Mouse (Mus musculus): ENCODE data around the gene Rnd1. TPM values are rescaled to one million over a fixed set of nuclear protein-coding genes. Genes with fewer than 3 reads are reported as not detected.

Rnd1 gene
- 1 to 10 TPM in 3 of 4 experiments, under 1 TPM in 1; 1.00 to 2.1 (median 1.2) TPM for total RNA-seq (2022)

DNA sequence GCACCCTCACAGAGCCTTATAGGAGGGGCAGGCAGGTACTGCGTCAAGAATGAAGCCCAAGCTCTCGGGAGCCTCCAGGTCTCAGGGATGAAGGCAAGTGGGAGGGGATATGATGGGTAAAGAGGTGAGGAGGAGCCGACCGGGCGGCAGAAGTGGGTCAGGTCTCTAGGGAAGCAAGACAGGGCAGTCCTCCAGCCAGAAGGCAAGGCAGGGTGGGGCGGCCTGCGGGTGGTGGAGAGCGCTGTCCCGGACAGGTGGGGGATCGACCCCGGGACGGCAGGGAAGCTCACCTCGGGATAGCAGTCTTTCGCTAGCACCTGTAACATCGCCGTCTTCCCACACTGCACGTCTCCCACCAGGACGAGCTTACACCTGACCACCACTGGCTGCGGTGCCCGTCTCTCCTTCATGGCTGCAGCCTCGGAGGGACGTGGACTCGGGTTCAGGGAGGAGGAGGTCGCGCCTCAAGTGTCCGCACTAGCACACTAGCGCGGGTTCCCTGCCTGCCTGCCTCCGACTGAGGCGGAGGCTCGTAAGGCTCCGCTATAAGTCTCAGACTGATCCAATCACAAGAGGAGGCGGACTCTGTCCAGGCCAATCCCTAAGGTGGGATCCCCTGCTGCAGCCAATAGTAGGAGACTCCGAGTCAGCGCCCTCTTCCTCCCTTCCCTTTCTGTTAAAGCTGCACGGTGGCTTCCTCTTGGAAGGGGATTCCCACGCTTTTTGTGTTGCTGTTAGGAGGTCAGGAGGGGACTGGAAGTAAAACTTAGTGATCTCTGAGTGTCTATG is at the start of gene Rnd1:
TSS of gene Rnd1 (minus strand) at position 522 of the 789 bp plus-strand sequence.
- DNase-seq (ENCODE audit: low spot score): peak; percentile 94

DNA sequence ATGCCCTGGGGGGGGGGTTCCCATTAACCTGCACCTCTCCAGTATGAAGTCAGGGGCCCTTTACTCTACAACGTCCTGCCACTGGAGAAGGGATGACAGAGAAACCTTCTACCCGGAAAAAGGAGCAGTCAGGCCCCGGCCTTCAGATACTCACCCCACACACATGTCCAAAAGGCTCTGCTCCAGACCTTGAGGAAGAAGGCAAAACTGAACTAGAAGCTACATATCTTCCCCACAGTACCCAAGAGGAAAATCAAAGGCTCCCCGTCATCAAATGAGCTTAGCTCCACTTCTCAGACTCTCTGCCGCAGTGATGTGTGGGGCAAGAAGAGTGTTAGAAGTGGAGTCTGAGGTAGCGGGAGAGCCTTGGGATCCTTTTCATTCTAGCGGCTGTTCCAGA is 49.5 kb upstream of the Rnd1 start:
- DNase-seq (ENCODE audit: low spot score): no peak

DNA sequence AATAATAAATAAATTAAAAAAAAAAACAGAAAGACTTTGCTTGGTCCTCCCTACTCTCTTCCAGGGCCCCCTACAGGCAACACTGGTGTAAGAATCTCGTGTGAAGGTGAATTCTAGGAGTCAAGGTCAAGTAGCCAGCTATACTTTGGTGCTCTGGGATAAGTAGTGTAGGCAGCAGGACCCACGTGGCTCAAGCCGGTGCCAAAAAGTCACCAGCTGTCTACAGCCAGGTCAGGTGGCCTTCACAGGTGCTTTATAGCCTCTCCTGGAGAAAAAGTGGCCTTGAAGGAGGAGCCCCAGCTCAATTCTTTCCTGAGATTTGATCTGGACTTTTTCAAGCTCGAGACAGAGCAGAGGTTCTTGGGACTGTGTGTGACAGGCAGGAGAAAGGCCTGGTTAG is 48.8 kb upstream of the Rnd1 start:
- DNase-seq (ENCODE audit: low spot score): no peak

DNA sequence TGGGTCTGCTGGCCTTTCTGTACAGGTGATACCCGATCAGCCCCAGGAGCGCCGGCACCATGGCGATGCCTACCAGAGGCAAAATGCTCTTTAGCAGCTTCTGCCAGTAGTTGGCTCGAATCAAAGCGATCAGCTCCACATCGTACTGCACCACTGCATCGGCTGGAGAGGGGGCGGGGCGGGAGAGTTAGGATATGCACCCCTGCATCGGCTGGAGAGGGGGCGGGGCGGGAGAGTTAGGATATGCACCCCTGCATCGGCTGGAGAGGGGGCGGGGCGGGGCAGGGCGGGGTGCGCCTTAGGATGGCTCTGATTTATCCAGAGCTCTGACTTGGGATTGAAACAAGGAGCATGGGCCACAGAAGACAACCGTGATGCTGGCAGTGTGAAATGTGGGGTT is 47.2 kb upstream of the Rnd1 start:
- no peak for DNase-seq (ENCODE audit: low spot score)

DNA sequence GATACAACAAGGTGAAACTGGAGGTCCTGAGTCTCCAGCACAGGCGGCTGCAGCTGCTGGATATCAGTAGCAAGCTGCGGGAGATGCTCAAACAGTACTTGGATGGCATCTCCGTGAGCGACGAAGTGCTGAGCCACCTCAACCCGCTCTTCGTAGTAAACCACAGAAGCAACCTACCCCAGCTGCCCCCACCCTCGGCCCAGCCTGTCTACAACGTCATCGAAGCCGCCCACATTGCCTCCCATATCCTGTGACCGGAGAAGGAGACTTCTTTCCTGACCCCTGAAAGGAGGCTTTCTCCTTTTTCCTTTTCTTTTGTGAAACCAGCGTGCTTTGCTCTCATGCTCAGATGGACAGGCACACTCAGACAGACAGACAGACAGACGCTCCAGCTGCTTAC is 45.6 kb upstream of the Rnd1 start:
- DNase-seq (ENCODE audit: low spot score): no peak

DNA sequence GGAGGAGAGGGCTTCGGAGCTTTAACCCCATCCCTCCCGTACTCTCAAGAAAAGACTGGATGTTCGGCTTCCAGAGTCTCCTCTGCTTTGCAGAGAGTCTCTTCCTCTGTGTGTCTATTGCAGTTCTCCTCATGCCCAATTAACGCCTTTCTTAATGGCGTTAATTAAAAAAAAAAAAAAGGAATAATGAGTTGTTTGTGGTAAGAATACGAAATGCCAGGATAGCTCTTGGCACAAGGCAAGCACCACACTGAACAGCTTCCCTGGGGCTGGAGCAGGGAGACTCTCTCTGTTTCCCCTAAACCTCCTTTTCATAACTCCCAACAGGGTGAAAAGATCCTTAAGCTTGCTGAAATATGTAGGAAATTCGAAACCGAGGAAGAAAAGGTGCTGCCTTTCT is 44.9 kb upstream of the Rnd1 start:
- DNase-seq (ENCODE audit: low spot score): no peak

DNA sequence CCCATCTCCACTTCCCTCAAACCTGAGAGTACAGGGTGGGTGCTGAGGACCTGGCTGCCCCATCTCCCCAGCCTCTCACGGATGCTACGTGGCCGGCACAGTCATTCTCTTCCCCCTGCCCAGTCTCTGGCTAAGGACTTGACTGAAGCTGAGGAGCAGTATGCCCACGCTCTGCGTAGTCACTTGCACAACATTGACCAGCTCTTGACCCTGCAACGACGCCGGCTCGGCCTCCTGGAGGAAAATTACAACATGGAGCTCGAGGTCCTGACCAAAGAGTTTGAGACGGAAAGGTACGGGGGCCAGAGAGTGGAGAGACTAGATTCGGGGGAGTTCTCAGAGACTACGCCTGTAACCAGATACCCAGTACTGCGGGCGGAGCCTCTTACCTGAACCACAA is 40.0 kb upstream of the Rnd1 start:
- no peak for DNase-seq (ENCODE audit: low spot score)

DNA sequence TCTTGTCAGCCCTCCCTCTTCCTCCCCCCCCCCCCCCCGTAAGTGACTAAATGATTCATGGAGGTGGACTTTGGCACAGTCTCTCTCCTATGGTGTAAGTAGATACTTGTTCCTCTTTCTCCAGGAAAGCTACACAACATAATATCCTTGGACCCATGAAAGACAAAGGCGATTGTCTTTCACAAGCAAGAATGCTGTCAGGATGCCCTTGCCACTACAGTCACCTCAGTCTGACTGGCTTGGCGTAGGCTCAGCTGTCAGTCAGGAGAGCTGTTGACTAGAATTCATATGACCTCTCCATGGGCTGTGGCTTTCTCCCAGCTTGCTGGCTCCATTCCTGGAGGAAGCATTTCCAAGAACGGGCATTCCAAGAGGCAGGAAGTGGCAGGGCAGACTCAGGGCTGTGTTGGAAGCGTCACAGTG is 37.0 kb upstream of the Rnd1 start:
- DNase-seq (ENCODE audit: low spot score): peak; percentile 58

DNA sequence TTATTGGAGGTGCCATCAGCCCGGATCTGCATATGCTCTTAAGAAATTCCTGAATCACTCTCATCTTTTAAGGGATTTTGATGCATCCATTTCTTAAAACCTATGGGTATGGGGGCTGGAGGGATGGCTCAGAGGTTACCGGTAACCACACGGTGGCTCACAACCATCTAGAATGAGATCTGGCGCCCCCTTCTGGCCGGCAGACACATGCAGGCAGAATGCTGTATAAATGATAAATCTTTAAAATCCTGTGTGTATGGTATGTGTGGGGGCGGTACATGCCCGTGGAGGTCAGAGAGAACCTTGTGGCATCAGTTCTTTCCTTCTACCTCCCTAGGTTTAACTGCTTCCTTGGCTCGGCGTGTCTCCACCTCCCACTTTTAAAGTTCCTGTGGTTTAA is 33.2 kb upstream of the Rnd1 start:
- no peak for DNase-seq (ENCODE audit: low spot score)

DNA sequence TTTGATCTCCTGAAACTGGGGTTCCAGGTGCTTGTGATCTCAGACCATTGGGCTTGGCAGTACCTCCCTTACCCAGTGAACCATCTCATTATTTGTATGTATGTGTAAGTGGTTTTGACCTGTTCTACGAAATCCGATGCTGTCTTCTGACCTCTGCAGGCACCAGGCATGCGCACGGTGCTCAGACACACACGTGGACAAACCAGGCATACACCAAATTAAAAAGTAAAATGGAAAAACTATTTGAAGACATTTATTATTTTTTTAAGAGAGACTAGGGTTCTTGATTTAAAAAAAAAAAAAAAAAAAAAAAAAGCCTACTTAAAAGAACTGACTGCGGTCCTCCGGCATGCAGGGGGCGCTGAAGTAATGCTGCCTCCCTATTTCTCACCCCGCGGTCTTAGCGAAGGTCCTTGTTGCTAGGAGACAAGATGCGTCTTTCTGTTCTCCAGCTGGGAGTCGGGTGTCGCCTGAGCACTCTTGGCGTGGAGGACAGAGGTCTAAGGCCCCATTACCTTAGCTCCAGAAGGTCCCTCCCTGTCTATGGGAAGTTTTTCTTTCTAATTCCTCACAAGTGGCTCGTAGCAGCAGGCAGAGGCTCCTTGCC is 30.6 kb upstream of the Rnd1 start, which contains the start of gene Ccdc65:
TSS of gene Ccdc65 (plus strand) at position 442 of the 607 bp plus-strand sequence.
- peak; percentile 84 for DNase-seq (ENCODE audit: low spot score)

DNA sequence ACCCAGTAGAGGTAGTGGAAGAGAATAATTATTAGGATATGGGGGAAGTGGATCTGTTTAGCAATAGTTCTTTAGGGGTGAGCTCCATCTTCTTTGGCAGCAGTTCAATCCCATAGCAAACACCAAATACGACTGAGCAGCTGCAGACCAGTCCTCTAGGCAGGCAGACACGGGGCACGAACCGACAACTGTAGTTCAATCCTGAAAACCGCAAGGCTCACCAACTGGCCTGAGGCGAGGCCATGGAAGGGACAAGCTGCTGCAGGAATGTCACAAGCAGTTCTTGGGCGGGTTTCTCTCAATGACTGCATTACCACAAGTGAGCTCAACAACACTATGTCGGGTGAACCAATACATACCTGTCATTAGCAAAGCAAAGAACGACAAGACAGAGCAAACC is 27.1 kb upstream of the Rnd1 start:
- no peak for DNase-seq (ENCODE audit: low spot score)

DNA sequence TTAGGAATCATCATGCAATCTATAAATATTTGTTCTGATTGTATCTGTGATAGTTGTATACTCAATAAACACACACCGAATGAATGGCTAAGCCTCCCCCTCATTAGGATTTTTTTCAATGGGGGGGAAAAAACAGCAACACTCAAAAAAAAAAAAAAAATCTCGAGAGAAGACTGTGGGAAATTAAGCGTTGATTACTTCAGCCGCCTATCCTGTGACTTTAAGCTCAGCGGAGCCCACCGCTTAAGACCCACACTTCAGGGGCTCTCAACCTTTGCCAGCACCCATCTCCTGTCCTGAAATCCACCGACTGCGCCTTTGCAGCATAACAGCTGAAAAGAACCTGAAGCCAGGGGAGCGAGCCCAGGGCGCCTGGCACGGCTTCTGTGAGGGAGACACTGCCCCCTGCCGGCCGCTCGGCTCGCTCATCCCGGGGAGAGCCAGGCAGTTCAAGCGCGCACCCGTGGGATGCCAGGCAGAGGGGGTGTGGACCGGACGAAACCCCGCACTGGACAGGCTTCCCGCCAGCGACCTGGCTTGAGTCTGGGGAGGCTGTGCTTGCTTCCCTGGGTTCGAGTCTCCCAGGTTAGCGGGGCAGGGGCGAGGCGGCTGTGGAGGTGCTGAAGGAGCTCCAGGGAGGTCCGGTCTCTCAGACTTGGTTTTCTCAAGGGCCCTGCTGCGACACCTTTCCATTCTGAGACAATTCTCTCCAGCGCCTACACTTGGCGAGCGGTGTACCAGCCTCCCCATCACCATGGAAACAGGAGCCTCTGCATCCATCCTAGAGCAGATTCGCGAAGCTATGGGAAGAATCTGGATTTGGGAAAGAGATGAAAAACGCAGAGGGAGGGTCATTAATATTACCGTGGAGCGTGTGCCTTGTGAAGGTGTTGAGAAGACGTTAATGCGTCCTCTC is 22.2 kb upstream of the Rnd1 start:
- DNase-seq (ENCODE audit: low spot score): peak; percentile 79

DNA sequence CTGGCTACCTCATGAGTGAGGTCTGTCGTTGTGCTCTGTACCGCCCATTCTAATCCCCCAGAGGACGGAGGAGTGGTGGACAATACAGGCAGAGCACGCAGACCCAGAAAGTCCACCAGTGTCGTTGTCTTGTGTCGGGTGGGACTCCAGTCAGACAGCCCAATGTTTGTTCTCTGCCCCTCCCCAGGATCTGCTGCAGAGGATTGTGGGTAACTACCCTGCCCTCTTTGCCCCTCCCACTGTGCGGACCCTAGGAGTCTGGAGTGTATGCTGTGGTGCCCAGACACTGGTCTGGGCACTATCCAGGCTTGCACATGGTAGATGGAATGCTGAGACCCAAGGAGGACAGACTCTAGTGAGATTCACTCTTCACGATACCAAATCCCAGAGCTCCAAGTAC is 19.0 kb upstream of the Rnd1 start:
- no peak for DNase-seq (ENCODE audit: low spot score)

DNA sequence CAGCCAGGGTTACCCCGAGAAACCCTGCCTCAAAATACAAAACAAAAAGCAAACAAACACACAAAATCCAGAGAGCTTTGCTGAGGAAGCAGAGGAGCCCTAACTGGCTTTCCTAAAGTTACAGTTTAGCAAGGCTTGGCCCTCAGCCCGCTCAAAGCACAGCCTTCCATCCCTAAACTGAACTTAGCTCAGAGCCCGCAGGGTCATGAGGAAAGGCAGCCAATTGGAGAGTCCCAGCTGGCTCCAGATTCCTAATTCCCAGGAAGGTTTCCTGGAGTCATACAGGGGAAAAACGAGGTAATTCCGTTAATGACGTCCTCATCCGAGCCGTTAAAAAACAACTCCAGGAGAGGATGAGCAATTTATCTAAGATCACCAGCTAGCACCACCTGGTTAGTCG is 18.5 kb upstream of the Rnd1 start:
- DNase-seq (ENCODE audit: low spot score): peak; percentile 36

DNA sequence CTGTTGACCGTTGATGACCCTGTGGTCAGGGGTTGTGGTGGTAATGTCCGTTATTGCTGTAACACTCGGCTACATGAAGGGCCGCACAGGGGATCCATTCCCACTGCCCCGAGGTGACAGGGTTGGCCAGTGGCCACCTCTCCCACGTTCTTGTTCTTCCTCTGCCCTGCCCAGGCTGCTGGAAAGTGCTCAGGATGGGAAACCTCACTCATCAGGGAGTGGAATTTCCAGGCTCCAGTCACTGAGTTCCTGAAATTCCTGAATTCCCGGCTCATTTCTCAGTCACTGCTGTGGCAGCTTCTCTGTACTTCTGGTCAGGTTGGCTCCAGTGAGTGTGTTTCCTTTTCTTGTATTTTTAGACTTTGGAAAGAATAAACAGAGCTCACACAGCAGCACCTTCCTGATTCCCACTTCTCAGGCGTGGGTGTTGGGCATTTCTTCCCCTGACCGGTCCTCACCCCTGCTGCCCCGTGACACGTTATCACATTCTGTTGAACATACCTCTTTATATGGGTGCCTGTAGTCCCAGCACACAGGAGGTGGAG is 15.0 kb upstream of the Rnd1 start:
- peak; percentile 54 for DNase-seq (ENCODE audit: low spot score)

DNA sequence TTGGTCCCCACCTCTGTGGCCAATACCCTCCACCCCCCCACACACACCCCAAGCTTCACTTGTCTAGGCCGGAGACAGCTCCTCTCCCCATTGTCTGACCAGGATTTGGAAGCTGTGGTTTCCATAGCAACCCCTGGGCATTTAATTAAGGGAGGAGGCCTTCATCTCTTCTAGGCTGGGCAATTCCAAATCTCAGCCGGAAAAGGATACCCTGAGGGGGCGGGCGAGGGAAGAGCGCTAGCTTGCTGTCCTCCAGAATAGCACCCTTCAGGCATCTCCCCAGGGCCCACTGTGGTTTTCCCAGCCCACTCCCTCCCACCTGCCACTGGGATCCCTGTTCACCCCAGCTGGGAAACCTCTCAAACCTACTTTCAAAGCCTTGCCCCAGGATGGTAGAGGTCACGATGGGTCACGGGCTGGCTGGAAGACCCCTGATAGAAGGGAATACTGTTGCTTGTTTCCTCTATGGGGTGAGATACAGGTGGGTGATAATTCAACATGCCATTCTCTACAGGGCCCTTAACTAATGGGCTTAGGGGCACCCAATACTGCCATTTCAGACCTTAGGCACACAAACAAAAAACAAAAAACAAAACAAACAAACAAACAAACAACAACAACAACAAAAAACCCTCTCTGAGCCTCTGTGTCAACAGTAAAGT is 14.4 kb upstream of the Rnd1 start:
- DNase-seq (ENCODE audit: low spot score): no peak

DNA sequence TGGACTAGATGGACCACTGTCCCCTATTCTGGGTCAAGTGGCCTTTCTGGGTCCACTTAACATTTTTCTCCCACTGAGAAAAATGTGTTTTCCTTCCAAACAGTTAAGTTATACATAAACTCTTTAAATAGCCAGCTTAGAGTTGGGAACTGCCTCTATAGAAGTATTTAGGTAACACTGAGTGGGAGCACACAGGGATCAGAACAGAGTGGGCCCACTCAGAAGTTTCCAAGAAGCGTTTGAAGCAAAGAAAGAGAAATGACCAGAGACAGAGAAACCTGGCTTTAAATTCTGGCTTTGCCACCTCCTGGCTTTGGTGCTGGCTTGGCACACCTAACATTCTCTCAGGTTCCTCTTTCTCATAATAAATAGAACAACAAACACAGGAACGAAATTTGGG is 12.4 kb upstream of the Rnd1 start:
- DNase-seq (ENCODE audit: low spot score): no peak

DNA sequence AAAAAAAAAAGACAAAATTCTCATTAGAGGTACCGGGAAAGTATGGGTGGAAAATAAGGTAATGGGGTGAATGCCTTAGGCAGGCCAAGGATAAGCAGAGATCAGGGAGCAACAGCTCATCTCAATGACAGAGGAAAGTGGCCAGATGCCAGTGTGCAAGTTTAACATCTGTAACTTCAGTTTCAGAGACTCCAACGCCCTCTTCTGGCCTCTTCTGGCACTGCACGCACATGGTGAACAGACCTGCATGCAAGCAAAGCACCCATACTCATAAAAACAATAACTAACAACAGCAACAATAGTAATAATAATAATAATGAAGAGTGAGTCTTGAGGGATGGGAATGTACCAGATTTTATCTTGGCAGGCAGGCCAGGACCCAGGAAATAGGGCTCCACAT is 8.7 kb upstream of the Rnd1 start:
- DNase-seq (ENCODE audit: low spot score): no peak

DNA sequence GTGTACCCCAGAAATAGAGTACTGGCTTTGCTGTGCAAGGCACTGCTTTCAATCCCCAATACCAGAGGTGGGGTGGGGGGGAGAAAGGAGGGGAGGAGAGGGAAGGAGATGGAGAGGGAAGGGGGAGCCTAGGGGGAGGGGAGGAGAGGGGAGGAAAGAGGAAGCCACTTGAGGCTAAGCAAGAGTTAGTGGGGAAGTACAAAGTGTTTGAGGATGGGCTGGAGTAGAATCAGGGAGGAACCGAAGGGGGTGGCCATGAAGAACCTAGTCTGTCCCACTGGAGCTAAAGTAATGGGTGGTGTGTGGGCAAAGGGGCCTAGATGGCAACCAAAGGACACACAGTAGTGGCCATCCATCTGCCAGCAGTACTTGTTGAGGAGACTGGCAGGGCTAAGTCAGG is 6.5 kb upstream of the Rnd1 start:
- no peak for DNase-seq (ENCODE audit: low spot score)

DNA sequence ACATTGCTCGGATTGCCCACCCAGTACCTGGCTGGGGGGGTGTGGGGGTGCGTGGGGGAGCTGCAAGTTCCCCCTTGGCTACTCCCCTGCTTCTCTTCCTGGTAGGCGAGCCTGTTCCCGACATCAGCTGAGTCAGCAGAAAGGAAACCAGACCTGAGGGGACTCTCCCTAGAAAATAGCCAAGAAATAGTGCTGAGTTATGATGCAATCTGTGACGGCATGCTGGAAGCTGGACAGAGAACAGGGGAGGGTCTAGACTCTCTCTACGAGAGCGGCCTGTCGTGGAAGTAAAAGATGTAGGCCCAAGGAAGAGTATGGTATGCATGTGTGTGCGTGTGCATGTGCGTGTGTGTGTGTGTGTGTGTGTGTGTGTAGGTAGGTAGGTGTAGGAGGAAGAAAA is 5.9 kb upstream of the Rnd1 start:
- no peak for DNase-seq (ENCODE audit: low spot score)

DNA sequence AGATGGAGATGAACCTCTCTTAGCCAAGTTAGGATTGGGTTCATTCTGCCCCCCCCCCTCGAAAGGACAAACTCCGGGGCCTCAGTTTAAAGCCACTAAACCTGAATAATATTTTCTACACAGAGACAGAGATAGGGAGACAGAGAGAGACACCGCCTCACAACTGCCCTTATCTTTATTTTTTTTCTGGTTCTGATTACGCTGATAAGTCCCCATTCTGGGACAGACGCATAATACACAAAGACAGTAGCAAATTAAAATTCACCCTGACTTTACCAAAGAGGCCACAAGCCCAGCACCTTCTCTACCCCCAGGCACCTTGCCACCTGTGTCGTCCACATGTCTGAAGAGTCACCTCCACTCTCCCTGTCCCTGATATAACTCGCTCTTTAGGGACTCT is 4.4 kb upstream of the Rnd1 start:
- no peak for DNase-seq (ENCODE audit: low spot score)

DNA sequence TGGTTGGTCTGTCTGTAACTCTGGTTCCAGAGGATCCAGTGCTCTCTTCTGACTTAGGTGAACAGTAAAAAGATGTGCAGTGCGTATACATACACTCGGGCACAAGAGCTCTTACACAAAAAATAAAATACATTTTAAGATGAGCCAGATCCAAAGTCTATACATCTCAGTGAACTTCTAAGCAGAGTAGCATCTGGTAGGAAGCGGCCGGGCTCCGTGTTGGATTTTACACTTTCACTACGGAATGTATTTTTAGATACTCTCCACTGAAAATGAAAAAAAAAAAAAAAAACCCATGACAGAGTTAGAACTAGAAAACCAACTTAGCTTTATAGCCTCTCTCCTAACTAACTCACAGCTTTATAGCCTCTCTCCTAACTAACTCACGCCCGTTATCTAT is 3.4 kb upstream of the Rnd1 start:
- no peak for DNase-seq (ENCODE audit: low spot score)

Data from heart, adult 8-10 months (tissue).